Mouse (Mus musculus) mouse embryonic stem cell (cell line): ENCODE data around the gene Rnf212.
"Not testable (repeated sequence)": the region's sequence is repeated elsewhere in the genome, so short reads cannot be mapped to it uniquely, and the experiment has no call there.

Experiments
- in situ Hi-C, 2 experiments: fragments of 300-500 bp; cut with MboI; formaldehyde crosslinking; loops; 1 replicate in 1 of 2; 3 replicates in 1 of 2; pipeline ENCODE4 v1.14.3; 2019 to 2020; ENCODE audit warnings: low sequenced_read_pairs in 2 of 2, low pct_unique_long_range_greater_than_20kb in 1 of 2, mixed read lengths in 1 of 2; ENCODE audit not compliant: unreplicated experiment in 1 of 2

Gene Rnf212

DNA sequence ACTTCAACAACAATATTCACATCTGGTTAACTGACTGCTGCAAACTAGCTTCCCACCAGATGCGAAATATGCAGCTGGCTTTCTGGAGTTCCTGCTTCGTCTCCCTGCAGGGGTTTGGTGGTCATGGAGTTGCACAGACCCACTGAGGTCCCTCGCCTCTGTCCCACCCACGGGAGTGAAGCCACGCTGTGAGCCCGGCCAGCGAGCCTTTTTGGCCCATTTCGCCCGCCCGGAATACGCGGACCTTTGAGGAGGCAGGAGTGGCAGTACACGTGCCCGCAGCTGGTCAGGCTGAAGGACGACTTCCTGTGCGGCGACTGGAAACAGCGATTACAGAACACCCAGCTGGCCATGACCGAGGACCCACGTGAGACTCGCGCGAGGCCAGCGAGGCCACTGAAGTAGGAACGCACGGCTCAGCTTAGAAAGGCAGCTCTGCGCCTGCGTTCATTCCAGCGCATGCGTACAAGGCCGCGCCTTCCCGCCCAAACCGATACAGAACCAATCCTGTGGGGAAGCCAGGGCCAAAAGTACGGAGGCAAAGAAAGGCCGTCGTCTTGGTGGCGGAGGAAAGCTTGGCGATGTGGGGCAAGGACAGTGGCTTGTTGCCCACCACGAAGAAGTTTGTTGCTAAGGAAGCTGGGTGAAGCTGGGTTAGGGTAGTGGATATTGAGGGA is at the start of gene Rnf212:
TSS of gene Rnf212 (minus strand) at position 353 of the 677 bp plus-strand sequence.
- in situ Hi-C loops: no loop called here

DNA sequence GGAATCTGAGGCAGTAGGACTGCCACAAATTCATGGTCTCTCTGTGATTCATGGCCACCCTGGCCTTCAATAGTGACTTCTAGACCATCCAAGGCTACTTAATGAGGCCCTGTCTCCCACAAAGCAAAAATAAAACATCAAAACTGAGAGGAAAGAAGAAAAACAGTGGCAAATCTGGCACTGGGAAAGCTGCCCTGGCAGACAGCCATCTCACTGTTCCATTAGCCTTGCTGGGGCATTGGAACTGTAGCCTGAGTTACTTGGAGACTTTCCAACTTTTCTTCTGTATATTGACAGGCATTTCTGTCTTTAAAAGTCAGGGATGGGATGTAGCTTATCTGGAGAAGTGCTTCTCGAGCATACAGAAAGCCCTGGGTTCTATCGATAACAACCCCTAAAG is 48.5 kb upstream of the Rnf212 start:
- in situ Hi-C loops: no loop called here

DNA sequence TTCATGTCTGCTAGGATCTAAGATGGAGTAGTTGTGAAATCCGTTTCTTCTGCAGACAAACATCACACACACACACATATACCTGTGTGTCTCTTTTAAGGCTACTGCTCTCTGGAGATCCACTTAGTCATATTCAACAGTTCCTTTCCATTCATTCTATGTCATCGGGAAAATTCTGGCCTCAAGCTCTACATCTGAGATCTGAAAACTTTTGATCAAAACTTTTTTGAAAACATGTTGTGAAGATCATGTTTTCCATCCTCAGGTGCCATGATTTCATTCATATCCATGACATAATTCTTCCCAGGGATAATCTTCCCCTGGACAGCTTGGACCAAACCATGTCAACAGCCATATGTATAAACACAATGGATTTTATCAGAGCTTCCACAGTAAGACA is 34.0 kb upstream of the Rnf212 start, which contains the start of gene Vmn2r8:
TSS of gene Vmn2r8 (minus strand) at position 101 of the 400 bp plus-strand sequence.
- in situ Hi-C loops: not testable (repeated sequence)

DNA sequence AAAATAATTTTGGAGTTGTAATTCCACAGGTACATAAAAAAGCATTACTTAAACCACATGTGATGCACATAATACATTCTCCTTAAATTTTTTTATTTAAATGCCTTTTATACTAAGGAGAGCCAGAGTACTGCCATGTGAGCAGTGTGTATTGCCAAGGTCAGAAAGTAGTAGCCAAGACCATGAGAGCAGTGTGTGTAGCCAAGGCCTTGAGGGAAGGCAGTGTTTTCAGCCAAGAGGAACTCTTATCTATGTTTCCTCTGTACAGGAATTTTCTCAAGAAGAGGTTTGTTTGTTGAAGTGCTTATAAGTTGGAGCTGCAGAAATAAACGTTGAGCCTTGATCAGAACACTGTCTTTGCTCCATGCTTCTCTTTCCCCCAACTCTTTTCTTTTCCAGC is 28.9 kb upstream of the Rnf212 start:
- in situ Hi-C loops: no loop called here

DNA sequence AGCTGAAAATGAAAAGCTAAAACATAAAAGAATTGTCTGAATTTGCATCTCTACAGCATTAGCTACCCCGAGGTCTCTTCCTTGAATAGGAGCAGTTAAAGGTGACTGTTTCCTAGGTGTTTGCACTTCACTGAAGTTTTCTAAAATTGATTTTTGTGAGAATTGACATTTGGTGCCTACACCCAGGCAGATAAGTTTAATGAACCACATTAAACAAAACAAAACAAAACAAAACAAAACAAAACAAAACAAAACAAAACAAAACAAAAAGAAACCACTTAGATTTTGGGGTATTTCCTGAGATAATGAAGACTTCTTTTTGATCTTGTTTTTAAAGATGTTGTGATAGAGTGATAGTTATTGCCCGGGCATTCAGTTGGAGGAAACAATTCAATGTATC is 20.5 kb upstream of the Rnf212 start, which contains the start of gene Tmed11:
TSS of gene Tmed11 (minus strand) at position 101 of the 400 bp plus-strand sequence.
- in situ Hi-C loops: not testable (repeated sequence)

DNA sequence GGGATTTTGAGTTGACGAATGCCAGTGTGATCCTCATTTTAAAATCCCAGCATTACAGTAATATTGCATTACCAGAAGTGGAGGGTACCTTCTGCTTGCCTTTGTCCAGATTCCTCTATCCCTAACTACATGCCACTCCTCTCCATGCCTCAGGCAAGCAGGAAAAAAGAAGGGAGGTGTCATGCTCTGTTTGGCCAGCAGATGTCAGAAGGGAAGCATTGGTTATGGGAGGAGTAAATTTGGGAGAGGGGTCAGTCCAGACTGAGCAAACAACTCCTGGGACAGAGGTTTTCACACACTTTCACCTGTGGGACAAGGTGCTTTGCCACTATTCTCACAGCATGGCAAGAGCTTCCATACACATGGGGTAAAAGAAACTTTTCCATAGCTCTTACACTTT is 15.6 kb upstream of the Rnf212 start:
- in situ Hi-C loops: not testable (repeated sequence)

DNA sequence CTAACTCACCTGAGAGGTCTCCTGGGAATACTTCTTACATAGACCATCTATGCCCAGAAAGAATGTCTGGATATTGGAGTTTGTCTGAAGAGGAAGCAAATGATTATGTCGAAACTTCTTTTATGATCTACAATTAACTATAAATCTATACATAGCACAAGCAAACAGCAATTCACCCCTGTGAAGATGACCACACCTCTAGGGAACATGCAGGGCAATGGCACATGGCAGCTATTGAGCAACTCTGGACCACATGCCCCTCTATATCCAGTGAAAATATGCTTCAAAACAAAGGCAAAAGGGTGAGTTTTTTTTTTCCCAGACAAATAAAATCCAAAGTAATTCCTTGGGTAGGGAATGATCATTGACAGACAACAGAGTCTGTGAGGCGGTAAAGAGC is 14.8 kb downstream of the Rnf212 start:
- in situ Hi-C loops: no loop called here

DNA sequence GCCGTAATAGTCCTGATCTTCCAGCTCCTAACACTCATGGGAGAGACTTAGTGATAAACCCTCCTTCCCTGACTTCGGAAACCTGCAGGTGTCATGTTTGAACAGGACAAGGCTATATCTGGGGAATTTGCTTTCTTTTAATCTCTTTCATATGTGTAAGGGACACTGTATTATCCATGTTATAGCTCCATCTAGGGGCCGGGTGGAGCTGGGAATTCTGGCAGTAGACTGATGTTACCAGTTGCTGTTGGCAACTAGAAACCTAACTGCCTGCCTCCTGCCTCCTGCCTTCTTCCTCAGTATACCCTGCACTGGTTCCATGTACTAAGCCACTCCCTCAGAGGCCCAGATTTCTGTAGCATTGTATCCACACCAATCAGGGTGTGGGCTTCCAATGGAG is 16.4 kb downstream of the Rnf212 start:
- in situ Hi-C loops: no loop called here

DNA sequence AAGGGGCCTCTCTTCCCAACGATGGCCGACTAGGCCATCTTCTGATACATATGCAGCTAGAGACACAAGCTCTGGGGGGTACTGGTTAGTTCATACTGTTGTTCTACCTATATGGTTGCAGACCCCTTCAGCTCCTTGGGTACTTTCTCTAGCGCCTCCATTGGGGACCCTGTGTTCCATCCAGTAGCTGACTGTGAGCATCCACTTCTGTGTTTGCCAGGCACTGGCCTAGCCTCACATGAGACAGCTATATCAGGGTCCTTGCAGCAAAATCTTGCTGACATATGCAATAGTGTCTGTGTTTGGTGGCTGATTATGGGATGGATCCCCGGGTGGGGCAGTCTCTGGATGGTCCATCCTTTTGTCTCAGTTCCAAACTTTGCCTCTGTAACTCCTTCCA is 23.5 kb downstream of the Rnf212 start:
- in situ Hi-C loops: not testable (repeated sequence)

DNA sequence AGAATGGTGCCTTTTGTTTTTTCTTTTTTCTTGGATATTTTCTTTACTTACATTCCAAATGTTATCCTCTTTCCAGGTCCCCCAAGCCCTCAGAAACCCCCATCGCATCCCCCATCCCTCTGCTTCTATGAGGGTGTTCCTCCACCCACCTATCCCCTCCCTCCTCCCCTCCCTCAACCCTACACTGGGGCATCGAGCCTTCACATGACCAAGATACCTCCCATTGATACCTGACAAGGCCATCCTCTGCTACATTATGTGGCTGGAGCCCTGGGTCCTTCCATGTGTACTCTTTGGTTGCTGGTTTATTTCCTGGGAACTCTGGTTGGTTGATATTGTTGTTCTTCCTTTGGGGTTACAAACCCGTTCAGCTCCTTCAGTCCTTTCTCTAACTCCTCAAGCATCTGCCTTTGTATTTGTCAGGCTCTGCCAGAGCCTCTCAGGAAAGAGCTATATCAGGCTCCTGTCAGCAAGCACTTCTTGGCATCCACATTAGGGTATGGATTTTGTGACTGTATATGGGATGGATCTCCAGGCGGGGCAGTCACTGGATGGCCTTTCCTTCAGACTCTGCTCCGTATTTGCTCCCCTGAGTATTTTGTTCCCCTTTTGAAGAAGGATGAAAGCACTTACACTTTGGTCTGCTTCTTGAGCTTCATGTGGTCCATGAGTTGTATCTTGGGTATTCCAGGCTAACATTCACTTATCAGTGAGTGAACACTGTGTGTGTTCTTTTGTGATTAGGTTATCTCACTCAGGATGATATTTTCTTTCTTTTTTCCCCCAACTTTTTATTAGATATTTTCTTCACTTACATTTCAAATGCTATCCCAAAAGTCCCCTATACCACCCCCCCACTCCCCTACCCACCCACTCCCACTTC is 24.2 kb downstream of the Rnf212 start:
- in situ Hi-C loops: no loop called here

DNA sequence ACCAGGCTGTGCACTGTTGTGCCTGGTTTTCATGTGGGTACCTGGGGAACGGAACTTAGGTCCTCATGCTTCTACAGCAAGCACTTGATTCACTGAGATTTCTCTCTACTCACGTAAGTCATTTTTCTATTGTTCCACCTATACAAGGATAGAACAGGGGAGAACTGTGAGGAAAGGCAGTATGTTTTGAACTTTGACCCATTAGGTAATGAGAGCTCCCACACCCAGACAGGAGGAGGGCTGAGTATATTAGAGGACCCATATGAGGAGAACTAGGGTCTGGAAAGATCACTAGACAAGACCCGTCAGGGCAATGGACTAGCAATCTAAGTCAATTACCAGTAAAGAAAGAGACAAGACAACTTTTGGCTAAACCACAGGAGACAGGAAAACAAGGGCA is 30.2 kb downstream of the Rnf212 start:
- in situ Hi-C loops: no loop called here

DNA sequence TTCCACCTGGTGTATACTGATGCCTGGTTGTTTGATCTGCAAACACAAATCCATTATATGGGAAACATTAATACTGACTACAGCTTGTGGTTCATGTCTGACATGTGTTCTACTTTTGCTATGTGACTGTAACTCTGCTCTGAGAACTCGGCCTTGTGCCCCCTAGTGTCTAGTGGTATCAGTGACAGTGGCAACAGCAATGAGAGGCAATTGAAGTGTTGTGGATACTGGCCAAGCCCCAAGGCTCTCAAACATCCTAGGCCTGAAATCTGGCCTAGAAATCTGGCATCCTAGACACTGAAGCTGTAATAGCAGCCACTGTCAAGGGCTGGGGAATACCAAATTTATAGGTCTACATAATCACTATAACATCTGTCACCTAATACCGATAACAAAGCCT is 30.9 kb downstream of the Rnf212 start:
- in situ Hi-C loops: no loop called here

DNA sequence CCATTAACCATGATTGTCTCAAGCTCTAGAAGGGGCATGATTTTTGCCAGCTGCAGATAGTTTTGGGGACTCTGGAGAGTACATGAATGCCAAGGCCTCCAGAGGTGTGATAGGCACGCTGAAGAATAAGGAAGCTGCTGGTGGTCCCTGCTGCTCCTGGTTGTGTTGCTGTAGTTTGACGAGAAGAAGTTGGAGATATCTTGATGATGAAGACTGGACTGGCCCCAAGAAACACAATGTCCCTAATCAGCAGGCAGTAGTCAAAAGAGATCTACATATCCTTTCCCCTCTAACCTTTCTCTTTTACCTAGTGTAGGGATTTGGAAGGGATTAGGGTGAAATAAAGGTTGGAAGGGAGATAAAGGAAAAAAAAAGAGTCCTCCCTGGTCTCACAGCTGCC is 32.2 kb downstream of the Rnf212 start:
- in situ Hi-C loops: no loop called here

DNA sequence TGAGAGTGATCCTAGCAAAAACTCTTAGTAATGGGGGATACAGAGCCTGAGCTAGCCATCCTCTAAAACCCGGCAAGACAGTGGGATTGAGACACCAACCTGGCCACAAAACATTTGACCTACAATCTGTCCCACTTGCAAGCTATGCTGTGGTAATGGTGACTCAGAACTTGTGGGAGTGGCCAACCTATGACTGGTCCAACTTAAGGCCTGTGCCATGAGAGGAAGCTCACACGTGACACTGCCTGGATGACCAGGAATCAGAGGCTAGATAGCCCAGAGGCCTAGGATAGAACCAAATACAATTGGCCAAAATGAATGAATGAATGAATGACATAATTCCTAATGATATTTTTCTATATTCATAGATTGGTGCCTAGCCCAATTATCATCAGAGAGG is 32.9 kb downstream of the Rnf212 start:
- in situ Hi-C loops: no loop called here

DNA sequence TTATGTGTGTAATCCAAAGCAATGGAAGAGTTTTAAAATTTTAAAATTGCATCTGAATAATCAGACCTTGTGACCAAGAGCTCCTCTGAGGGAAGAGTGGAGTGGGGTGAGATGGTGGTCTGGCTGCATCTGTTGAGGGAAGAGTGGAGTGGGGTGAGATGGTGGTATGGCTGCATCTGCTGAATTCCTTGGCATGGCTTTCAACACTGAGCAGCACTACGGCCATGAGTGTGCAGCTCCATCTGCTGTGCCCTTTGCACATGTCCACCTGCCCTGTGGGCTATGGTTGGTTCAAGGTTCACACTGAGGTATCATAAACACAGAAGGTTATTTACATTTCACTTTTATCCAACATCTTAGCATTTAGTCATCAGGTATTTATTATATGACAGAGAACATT is 47.4 kb downstream of the Rnf212 start:
- in situ Hi-C loops: no loop called here

DNA sequence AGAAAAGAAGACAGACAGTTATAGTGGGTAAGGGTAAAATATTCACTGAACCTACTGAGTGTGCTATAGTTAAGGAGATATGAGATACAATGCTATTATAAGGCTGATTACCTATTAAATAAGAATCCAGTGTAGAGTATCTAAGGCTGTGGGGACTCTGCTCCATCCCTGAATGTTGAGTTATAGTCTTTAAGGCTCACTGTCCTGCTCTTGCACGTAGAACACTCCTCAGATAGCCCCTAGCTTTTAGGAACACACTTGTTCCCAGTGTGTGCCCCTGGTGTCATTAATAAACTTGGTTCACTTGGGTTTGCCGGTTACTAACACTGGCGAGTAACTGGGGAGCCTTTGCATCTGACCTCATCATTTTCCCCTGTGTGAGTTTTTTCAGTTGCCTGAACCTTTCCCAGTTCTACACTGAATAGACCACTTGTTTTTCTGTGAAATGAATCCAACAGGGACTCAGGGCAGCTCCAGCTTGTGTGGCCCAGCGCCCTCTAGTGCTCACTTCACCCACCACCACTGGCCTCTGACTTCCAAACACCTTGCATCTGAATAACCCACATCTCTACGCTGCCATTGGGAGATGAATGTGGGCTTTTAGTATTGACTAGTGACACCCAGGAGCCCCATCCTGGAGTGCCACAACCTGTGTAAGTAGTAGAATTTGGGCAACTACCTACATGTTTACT is 48.1 kb downstream of the Rnf212 start:
- in situ Hi-C loops: no loop called here

DNA sequence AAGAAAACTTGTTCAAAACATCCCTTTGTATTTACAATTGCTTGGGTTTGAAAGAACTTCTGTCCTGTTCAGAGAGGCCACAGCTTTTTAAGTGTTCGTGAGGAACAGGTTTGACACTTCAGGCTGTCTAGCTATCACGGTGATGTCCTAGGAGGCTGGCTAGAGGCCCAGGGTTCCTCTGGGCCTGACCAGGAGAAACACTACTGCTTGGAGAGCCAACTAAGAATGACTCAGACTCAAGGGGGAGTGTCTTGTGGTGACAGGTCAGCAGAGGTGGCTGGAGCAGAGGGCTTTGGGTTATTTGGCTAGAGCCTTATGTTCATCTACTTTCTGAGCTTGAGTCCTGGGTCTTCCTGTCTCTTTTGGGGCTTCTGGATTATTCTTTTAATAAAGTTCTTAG is 50.8 kb downstream of the Rnf212 start:
- in situ Hi-C loops: no loop called here

DNA sequence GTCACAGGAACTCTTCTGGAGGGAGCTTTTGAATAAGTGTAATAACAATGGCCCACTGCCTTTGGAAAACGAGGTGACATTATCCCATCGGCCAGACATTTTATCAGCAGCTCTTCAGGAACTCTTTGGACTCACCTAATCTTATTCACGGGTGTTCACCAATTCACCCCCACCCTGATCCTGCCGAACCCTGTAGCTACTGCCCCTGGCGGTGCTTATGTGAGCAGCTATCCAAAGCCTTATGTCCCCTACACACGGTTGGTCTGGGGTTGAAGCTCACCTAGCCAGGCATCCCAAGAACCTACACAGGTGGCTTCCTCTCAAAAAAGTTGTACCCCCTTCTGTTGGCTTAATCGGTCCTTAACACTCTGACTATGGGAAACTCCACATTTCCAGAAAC is 55.0 kb downstream of the Rnf212 start:
- in situ Hi-C loops: no loop called here

DNA sequence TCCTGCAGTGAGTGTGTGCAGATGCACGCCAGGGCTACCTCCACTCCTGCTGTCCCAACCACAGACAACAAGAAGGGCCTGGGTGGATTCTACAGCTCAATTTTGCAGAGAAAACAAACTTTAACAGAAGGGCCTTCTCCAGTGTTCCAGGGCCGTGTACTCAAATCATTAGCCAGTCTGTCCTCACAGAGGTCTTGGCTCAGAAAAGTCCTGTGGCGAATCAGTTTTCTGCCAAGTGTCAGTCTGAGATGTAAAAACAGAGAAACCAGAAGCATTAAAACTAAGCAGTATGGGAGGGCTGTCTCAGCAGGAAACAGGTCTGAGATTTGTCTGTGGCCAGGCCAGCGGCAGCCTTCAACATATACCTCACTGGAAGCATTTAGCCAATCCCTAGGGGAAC is 56.7 kb downstream of the Rnf212 start:
- in situ Hi-C loops: no loop called here
